9 mouse cellular contexts compared by ENCODE assay signal in the genomic region with DNA sequence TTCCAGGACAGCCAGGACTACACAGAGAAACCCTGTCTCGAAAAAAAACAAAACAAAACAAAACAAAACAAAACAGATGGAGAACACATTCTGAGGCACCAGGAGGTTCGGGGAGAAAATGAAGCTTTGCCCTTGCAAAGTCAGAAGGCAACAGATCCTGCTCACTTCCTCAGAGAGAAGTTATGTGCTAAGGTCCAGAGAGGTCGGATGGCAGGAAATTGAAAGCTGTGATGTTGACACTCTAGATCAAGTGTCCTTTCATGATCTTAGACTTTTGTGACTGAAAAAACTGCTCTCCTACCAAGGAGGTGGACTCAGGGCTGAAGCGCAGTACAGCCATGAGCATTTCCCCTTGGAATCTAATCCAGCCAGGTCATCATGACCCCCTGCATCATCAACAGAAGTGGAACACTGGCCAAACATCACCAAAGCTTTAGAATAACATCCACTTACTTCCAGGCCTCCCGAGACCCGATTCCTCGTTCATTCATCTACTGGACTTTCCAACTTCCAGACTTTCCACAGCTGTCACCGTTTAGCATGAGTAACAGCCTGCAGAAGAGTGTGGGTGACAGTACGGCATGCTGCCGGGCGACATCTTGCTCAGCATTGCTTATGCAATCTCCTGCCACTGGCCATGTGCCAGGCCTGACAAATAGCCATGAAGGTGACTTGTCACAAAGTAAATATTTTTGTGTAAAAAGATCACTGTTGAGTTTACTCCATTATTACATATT.
DNase-seq lines count a peak whose midpoint lies in the region; ATAC-seq and TF ChIP-seq lines count a peak whose summit lies in the region.
"Had no signal": no experiment of that assay in that cellular context is flagged by ENCODE, and none has a peak within 500 bp of the region (broad histone marks: within the 10 kb centered on the region; RNA-seq: fewer than 3 reads in every experiment).

No protein-coding gene starts in this region.

- DNase-seq in heart, embryonic 10.5 days (ENCODE audit: low spot score), result no peak
- DNase-seq in heart, adult 9 months (ENCODE audit: low spot score in 2 of 2), result no peak
- peak; percentile 44 for DNase-seq in cerebellum, adult 11 months
- peak; percentile 48 for DNase-seq in heart, postnatal 4 days
- DNase-seq in left cerebral cortex, adult 9 months (ENCODE audit: low spot score in 2 of 2), result peak; percentile 3 to 38
- peak; percentile 43 for DNase-seq in stomach, postnatal 0 days (ENCODE audit: low spot score)
- no peak for DNase-seq in c-Kit-positive CD71-positive TER-119-positive erythroid progenitor cells, embryonic 14.5 days (ENCODE audit: low spot score)

- ATAC-seq in stomach, postnatal 0 days (ENCODE audit: low FRiP score, low TSS enrichment), result no peak
- no peak for ATAC-seq in midbrain, embryonic 13.5 days

- no peak for TF ChIP-seq EP300 in stomach, postnatal 0 days (optimal IDR thresholded peaks at IDR 0.05)

- H3K9me3 ChIP-seq in heart, embryonic 10.5 days, result no peaks in the 10 kb centered on the region
- no peaks in the 10 kb centered on the region for H3K9me3 ChIP-seq in stomach, postnatal 0 days (ENCODE audit: control insufficient read depth, low read length)
- no peaks in the 10 kb centered on the region for H3K9me3 ChIP-seq in midbrain, embryonic 13.5 days

- H3K27ac ChIP-seq in heart, embryonic 10.5 days, result peak overlapping the region; percentile 70; the same call in 1 of the 2 replicates
- no peak overlapping the region for H3K27ac ChIP-seq in stomach, postnatal 0 days (replicated peaks)
- no peak overlapping the region for H3K27ac ChIP-seq in midbrain, embryonic 13.5 days

- H3K4me2 ChIP-seq in stomach, postnatal 0 days (replicated peaks; ENCODE audit: low read depth), result no peak overlapping the region
- H3K4me2 ChIP-seq in midbrain, embryonic 13.5 days (replicated peaks), result no peak overlapping the region

- H3K9ac ChIP-seq in stomach, postnatal 0 days (ENCODE audit: low read length), result no peak overlapping the region
- no peak overlapping the region for H3K9ac ChIP-seq in midbrain, embryonic 13.5 days (replicated peaks)

- no peaks in the 10 kb centered on the region for H3K36me3 ChIP-seq in heart, embryonic 10.5 days
- no peaks in the 10 kb centered on the region for H3K36me3 ChIP-seq in stomach, postnatal 0 days (ENCODE audit: control insufficient read depth, insufficient read depth, low read length)
- H3K36me3 ChIP-seq in midbrain, embryonic 13.5 days, result no peaks in the 10 kb centered on the region

- no peaks in the 10 kb centered on the region for H3K27me3 ChIP-seq in heart, embryonic 10.5 days (ENCODE audit: insufficient read depth, poor library complexity, severe bottlenecking)
- H3K27me3 ChIP-seq in stomach, postnatal 0 days (ENCODE audit: control insufficient read depth, insufficient read depth, low read length), result no peaks in the 10 kb centered on the region
- no peaks in the 10 kb centered on the region for H3K27me3 ChIP-seq in midbrain, embryonic 13.5 days
- H3K27me3 ChIP-seq: CH12.LX had no signal

- 46% methylated on average over 11 of the region's 11 CpGs for WGBS in heart, embryonic 10.5 days
- 45% methylated on average over 11 of the region's 11 CpGs for WGBS in stomach, postnatal 0 days
- WGBS in midbrain, embryonic 13.5 days, result 80% methylated on average over 11 of the region's 11 CpGs

- no peak overlapping the region for H3K4me3 ChIP-seq in heart, embryonic 10.5 days
- H3K4me3 ChIP-seq in stomach, postnatal 0 days (ENCODE audit: low read depth, low read length), result no peak overlapping the region
- H3K4me3 ChIP-seq in midbrain, embryonic 13.5 days (replicated peaks), result no peak overlapping the region

- H3K4me1 ChIP-seq in heart, embryonic 10.5 days, result peaks cover 84% of the 10 kb centered on the region
- no peaks in the 10 kb centered on the region for H3K4me1 ChIP-seq in stomach, postnatal 0 days (replicated peaks; ENCODE audit: control insufficient read depth, insufficient read depth)
- H3K4me1 ChIP-seq in midbrain, embryonic 13.5 days (replicated peaks), result peaks cover 15% of the 10 kb centered on the region; the same call in 1 of the 2 replicates

- TF ChIP-seq CTCF in stomach, postnatal 0 days (IDR thresholded peaks at IDR 0.05; ENCODE audit: low read depth), result no peak

Comparison
In these comparisons a context has a peak if more than half of its experiments do, and no peak if none do; other contexts are left out.
1. DNase-seq: peak in cerebellum, adult 11 months (single experiment), heart, postnatal 4 days (single experiment), left cerebral cortex, adult 9 months (2 of 2) and stomach, postnatal 0 days (single experiment); none in heart, embryonic 10.5 days (single experiment), heart, adult 9 months (0 of 2) and c-Kit-positive CD71-positive TER-119-positive erythroid progenitor cells, embryonic 14.5 days (single experiment).